Mouse (Mus musculus): ENCODE measurements around the gene Plpp7.

The Plpp7 gene

GRCm38 (mm10) chr2:32095351-32096121 lies at the start of gene Plpp7:
Plpp7 (plus strand) TSS chr2:32095528.
- peak; percentile 63 for DNase-seq (ENCODE audit: extremely low spot score, low spot score)

DNA sequence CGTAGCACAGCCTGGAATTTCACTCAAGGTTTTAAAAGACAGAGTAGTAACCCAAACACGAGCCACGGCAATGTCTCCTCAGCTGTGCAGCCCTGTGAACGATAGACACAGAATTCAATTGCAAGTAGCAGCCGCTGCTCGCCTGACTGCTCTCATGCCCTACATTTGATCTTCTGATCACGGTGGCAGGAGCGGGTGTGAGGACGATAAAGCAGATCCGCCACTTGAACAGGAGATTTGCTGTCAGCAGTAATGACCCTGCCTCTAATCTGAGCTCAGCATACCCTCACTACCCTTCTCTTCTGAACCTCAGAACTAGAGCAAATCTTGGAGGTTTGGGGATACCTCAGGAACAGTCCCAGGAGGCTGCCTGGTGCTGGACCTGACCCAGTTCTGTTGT lies 49.3 kb upstream of the Plpp7 start:
- no peak for DNase-seq (ENCODE audit: extremely low spot score, low spot score)

DNA sequence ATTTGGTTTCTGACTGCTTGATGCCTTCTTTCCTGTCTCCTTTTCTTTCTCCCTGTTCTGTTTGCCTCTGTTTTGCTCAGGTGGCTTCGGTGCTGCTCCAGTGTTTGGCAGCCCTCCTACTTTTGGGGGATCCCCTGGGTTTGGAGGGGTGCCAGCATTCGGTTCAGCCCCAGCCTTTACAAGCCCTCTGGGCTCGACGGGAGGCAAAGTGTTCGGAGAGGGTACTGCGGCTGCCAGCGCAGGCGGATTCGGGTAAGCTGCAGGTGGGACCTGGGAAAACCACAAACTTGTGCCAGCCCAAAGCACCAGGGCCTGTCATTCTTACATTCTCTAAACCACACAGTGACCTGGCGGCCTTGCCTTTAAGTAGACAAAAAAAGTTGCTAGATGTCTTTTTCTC lies 48.0 kb upstream of the Plpp7 start:
- DNase-seq (ENCODE audit: extremely low spot score, low spot score) = no peak

DNA sequence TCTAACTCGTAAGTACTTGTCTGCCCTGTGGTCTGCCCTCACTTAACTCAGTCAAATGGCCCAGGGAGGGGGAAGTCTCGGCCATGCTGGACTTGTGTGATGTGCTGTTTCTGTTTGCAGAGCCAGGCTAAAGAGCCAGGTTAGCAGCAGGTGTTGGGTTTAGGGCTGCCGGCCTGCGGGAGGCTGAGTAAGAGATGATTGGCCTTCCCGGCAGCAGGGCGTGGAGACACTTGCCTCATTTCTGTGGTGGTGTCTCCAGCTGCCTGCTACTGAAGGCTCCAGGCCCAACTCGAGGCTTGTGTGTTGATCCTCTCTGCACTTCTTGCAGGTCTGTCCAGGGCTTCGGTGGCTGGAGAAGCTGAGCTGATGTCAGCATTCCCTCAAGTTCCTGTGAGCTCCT lies 43.5 kb upstream of the Plpp7 start:
- no peak for DNase-seq (ENCODE audit: extremely low spot score, low spot score)

DNA sequence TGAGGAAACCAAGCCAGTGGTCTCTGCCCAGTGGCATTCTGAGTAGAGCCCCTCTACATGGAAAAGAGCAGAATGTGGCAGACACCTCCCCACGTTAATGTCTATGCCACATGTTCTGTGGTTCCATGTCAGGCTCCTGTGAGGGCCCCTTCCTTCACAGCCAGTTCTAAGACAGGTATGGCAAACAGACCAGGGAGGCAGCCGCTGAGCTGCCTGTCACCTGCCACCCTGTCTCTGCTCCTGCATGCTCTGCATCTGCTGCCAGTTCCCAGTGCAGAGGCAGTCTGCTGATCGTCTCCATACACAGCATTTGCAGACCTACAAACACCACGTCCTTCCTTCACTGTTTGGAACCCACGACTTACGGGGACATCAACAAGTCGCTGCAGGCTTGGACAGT lies 42.9 kb upstream of the Plpp7 start:
- DNase-seq (ENCODE audit: extremely low spot score, low spot score) = no peak

DNA sequence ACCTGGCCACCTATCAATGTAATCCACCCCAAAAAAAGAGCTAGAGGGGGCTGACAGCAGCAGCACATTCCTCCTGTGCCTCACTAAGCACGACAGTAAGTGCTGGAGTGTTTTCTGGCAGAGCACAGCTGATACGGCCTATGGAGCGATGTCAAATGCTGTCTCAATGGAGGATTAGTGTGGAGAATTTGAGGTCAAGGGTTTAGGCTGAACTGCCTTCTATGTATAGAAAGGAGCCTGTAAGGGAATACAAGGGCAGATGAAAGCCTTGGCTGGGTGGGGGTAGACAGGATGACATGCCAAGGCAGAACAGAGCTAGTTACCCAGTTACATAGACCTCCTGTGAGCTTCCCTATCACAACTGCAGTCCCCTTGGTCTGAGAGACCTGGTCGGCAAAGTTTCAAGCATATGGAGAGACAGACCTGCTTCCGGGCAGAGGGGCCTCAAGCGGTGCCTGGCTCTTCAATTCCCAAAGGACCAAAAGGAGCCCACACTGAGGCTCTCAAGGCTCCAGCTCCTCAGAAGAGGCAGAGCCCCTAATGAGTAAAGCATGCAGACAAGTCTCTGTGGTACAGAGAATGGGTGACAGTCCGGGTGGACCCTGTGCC lies 39.9 kb upstream of the Plpp7 start:
- DNase-seq (ENCODE audit: extremely low spot score, low spot score) = no peak

DNA sequence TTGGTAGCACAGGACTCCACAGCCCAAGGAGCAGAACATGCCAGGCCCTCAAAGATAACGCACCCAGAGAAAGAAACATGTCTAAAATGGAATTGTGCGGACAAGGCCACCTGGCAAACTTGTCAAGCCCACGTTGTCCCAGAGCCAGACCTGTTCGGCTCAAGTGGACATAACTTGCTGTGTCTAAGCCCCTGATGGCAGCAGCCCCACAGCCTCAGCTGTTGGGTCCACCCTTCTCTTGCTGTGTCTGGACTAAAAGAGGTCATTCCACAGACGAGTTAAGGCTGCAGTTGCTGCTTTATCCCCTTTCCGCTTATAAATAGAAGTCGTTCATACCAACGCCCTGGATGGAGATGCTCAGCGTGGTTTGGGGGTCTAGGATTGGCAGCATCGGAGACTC lies 38.8 kb upstream of the Plpp7 start:
- DNase-seq (ENCODE audit: extremely low spot score, low spot score) = no peak

GRCm38 (mm10) chr2:32057360-32057759 lies 38.0 kb upstream of the Plpp7 start:
- DNase-seq (ENCODE audit: extremely low spot score, low spot score) = no peak

- DNase-seq (ENCODE audit: extremely low spot score, low spot score) = no peak
These were observed 37.5 kb upstream of the Plpp7 start for GRCm38 (mm10) chr2:32057794-32058193.

DNA sequence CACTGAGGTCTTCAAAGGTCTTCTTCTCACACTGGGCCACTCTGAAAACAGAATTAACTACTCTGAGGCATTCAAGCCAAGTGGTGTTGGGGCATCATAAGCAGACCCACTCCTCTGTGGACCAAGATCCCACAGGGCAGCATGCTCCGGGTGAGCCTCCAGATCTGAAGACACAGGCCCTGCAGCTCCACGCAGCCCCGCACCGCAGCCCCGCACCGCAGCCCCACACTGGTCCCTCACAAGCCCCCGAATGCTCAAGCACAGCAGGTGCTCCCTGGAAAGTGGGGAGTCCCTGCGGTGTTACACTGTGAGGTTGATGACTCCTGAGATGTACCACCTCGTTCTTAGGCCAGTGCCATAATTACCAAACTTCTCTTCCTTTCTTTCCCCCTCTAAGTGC lies 37.1 kb upstream of the Plpp7 start:
- DNase-seq (ENCODE audit: extremely low spot score, low spot score) = no peak

- no peak for DNase-seq (ENCODE audit: extremely low spot score, low spot score)
These were observed 36.6 kb upstream of the Plpp7 start for GRCm38 (mm10) chr2:32058716-32059115.

DNA sequence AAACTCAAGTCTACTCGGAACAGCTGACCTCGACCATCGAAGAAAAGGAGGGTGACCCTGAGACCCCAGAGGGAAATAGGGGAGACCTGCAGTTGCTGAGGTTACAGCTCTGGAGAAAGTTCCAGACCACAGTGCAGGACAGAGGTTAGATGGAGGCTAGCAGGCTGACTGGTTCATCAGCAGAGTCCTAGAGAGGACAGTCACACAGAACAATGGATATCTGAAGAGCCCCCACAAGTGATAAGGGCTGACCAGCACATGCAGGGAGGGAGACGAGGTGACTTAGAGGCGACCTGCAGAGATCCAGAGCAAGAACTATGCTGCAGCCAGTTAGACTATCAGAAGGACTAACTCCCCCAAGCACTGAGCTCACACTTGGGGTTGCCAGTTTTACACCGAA lies 35.7 kb upstream of the Plpp7 start:
- no peak for DNase-seq (ENCODE audit: extremely low spot score, low spot score)

- no peak for DNase-seq (ENCODE audit: extremely low spot score, low spot score)
These were observed 35.0 kb upstream of the Plpp7 start for GRCm38 (mm10) chr2:32060228-32060805.

- no peak for DNase-seq (ENCODE audit: extremely low spot score, low spot score)
These were observed 34.1 kb upstream of the Plpp7 start for GRCm38 (mm10) chr2:32061189-32061588.

DNA sequence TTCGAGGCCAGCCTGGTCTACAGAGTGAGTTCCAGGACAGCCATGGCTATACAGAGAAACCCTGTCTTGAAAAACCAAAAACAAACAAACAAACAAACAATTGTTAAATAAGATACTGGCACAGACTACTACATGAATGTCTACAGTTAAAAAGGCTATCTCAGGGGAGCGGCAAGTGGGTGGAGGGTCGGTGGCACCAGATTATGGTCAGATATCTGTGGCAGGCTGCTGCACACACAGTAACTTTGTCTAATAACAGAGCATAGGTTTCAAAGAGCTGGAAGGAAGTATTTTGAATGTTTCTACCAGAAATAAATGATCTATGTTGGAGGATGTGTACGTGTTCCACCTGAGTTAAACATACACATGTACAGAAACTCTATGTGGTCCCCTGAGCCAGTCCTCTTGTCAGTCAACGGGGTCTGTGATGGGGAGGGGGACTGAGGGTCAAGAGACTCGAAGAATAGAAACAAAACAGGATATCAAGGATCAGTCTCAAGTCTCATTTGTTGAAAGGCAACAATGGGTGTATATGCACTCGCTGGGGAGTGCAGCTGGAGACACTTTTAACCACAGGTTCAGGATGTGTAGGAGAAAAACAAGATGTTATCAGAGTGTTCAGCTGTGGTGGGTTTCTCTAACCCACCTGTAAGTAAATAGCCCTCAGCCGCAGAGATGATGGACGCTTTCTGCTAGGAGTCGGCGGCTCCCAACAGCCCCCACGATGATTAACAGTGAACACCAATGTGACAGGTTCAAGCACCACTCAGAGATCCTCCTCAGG lies 33.4 kb upstream of the Plpp7 start:
- no peak for DNase-seq (ENCODE audit: extremely low spot score, low spot score)

DNA sequence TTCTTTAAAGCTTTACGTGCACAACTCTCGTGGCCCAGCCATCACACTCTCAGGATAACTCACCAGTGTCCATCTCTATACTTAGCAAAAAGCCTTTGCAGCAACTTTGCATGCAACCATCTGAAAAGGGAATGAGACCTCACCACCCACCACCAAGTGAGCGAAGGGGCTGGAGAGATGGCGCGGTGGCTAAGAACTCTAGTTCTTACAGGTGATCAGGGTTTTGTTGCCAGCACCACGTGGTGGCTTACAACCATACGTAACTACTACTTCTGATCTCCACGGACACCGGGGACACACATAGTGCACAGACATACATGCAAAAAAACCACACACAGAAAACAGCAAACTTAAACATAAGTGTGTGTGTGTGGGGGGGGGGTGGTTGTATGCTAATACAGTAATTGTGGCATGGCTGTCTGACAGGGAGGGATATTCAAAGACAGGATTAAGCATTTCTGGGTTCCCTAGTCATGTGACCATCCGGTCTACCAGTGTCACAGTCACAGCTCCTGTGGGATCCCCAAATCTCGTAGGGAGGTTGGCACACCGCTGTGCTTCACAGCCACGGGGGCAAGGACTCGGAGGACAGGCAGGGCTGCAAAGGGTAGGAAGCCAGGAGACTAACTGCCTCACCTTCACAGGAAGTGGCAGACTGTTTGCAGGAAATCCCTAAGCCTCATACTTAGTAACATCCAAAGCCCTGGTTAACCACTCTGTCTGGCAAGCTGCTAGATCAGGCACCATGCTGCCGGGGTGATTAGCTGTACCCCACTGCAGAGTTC lies 32.5 kb upstream of the Plpp7 start:
- no peak for DNase-seq (ENCODE audit: extremely low spot score, low spot score)

DNA sequence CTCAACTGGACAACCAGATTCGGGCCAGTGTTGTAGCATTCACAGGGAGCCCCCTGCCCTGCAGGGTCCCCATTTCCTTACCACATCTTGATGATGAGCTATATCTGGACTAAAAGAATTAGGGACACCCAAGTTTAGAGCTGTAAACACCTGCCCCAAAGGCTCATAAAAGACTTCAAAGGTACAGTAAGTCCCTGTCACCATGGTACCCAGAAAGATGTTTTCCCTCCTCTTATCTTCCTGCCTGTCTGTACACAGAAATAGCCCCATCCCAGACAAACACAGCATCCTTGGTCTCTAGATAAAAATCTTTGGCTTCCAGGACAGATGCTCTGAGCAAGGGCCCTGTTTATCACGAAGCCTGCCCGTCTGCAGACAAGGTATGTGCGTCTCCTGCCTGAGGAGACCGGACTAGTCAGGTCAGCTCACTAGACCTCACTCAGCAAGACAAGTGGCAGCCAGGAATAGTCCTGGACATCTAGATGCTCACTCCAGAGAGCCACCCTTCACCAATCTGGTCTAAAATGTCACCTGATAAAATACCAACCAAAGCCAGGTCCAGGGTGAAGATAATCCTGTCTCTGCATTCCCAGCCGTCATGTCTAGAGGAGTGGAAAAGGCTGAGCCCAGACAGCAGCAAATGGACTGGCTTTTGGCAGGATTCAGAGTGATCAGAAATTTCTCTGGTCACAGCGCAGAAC lies 31.7 kb upstream of the Plpp7 start:
- DNase-seq (ENCODE audit: extremely low spot score, low spot score) = no peak

- no peak for DNase-seq (ENCODE audit: extremely low spot score, low spot score)
These were observed 30.4 kb upstream of the Plpp7 start for GRCm38 (mm10) chr2:32064913-32065312.

- DNase-seq (ENCODE audit: extremely low spot score, low spot score) = no peak
These were observed 29.9 kb upstream of the Plpp7 start for GRCm38 (mm10) chr2:32065371-32065791.

GRCm38 (mm10) chr2:32066005-32066404 lies 29.3 kb upstream of the Plpp7 start:
- DNase-seq (ENCODE audit: extremely low spot score, low spot score) = no peak

Measured in neural tube, embryonic 10.5 days (tissue).